Mouse (Mus musculus): ENCODE data around the gene Cnga2.
"Not testable (repeated sequence)": the region's sequence is repeated elsewhere in the genome, so short reads cannot be mapped to it uniquely, and the experiment has no call there.

The Cnga2 gene

DNA sequence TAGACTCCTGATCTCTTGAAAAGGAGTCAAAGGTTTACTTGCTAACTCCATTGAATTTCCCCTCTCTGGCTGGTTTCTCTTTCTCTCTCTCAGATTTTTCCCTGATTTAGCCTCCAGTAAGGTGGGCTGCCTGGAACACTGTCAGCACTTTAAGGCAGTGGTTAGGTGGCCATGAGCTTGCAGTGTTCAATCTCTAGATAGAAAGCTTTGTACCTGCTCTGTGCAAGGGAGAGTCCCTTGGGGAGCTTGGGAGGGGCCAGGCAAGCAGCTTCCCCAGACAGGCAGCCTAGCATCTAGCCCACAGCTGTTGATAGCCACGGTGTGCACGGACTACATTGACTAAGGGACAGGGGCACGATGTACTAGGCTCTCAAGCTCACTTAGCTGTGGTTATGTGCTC, at the start of gene Cnga2:
Gene Cnga2 (plus strand): TSS at position 301 of the 400 bp plus-strand sequence.
- in situ Hi-C loops (cut with MboI; ENCODE audit: low pct_unique_long_range_greater_than_20kb in 1 of 2, low sequenced_read_pairs in 2 of 2, unreplicated experiment in 1 of 2) = no loop called here

DNA sequence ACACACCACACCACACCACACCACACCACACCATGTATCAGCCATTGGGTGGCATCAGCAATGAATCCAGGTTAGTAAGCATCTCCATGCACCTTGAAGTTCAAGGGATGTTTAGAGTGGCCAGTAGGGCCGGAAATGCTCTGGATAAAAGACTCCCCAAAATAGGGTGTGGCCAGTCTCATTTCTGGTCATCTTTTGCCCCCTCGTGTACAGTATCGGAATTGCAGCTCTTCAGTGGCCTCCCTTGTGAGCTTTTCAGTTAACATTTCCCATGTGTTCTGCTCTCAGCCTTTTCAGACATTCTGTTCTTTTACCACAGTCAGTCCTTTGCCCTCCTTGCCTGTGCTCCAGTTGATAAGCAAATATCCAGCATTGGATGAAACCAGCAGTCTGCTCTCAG, 45.0 kb upstream of the Cnga2 start:
- in situ Hi-C loops (cut with MboI; ENCODE audit: low pct_unique_long_range_greater_than_20kb in 1 of 2, low sequenced_read_pairs in 2 of 2, unreplicated experiment in 1 of 2) = loop anchor here (5.0 to 25.0 kb wide), 3 partner anchors 162 to 299 kb away; partner anchors contain the start of gene Gpr50 (in 1 of the 2)

GRCm38 (mm10) chrX:71958366-71958765, 33.3 kb upstream of the Cnga2 start:
- in situ Hi-C loops (cut with MboI; ENCODE audit: low pct_unique_long_range_greater_than_20kb in 1 of 2, low sequenced_read_pairs in 2 of 2, unreplicated experiment in 1 of 2) = no loop called here

GRCm38 (mm10) chrX:71962073-71963051, 29.3 kb upstream of the Cnga2 start, which contains the start of gene Prrg3:
TSS of gene Prrg3 (plus strand) at chrX:71962624.
- in situ Hi-C loops (cut with MboI; ENCODE audit: low pct_unique_long_range_greater_than_20kb in 1 of 2, low sequenced_read_pairs in 2 of 2, unreplicated experiment in 1 of 2) = no loop called here

- in situ Hi-C loops (cut with MboI; ENCODE audit: low pct_unique_long_range_greater_than_20kb in 1 of 2, low sequenced_read_pairs in 2 of 2, unreplicated experiment in 1 of 2) = no loop called here
Observed at GRCm38 (mm10) chrX:71963275-71963912, 28.3 kb upstream of the Cnga2 start.

DNA sequence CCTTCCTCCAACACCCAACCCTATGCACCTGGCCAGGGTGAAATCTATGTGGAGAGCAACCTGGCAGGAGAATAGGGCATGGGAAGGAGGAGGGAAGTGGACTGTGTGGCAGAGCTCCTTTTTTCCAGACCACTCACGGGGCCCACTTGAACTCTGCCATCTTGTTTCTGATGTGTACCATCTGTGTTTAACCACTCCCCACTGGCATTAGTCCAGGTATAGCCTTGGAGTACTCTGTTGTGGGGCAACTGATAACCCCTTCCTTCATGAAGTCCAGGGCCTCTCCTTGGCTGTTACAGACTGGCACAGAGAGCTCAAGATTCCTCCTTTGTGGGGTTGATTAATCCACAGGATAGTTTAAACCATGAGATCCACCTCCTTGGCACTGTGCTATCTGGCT, 23.4 kb upstream of the Cnga2 start:
- in situ Hi-C loops (cut with MboI; ENCODE audit: low pct_unique_long_range_greater_than_20kb in 1 of 2, low sequenced_read_pairs in 2 of 2, unreplicated experiment in 1 of 2) = no loop called here

GRCm38 (mm10) chrX:71968816-71969215, 22.8 kb upstream of the Cnga2 start:
- in situ Hi-C loops (cut with MboI; ENCODE audit: low pct_unique_long_range_greater_than_20kb in 1 of 2, low sequenced_read_pairs in 2 of 2, unreplicated experiment in 1 of 2) = no loop called here

DNA sequence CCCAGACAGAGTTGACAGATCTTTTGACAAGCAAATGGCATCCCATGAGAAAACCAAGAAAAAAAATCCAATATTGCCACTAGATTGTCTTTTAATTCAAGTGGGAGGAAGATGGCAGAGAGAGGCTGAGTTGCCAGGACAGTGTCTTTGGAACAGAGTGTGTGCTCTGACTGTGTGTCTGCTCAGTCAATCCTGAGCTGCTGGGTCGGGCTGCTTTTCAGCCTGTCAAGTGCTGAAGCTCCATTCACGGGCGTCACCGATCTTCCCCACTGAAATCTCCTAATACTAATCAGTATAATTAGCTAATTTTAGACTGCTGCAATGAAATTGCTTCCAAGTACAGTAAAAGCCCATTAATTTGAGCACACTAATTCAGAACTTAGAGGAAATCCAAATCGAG, 20.3 kb upstream of the Cnga2 start:
- in situ Hi-C loops (cut with MboI; ENCODE audit: low pct_unique_long_range_greater_than_20kb in 1 of 2, low sequenced_read_pairs in 2 of 2, unreplicated experiment in 1 of 2) = no loop called here

- in situ Hi-C loops (cut with MboI; ENCODE audit: low pct_unique_long_range_greater_than_20kb in 1 of 2, low sequenced_read_pairs in 2 of 2, unreplicated experiment in 1 of 2) = no loop called here
Observed at GRCm38 (mm10) chrX:71972686-71973085, 19.0 kb upstream of the Cnga2 start, which contains the start of gene Fate1. TSS of gene Fate1 (plus strand) at chrX:71972986.

DNA sequence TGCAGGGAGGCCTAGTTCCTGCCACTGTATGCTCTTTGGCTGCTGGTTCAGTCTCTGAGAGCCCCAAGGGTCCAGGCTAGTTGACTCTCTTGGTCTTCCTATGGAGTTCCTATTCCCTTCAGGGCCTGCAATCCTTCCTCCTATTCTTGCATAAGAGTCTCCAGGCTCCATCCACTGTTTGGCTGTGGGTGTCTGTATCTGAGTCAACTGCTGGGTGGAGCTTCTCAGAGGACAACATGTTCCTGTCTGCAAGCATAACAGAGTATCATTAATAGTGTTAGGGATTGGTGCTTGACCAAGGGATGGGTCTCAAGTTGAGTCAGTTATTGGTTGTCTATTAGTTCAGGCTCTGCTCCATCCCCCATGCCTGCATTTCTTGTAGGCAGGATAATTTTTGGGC, 14.0 kb upstream of the Cnga2 start:
- in situ Hi-C loops (cut with MboI; ENCODE audit: low pct_unique_long_range_greater_than_20kb in 1 of 2, low sequenced_read_pairs in 2 of 2, unreplicated experiment in 1 of 2) = not testable (repeated sequence)

DNA sequence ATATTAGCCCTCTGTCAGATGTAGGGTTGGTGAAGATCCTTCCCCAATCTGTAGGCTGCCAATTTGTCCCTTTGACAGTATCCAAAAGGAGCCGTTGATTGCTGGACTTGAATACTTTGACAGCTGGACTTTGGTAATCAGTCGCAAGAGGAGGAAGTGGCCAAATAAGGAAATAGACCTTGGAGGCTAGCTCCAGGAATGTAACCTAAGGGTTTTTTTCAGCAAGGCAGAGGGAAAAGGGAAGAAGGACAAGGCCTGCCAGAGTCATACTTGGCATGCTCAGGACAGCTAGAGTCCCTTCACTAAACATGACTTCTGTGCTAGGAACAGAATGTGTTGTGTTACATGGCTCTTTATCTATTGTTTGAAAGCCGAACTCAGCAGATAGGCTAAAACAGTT, 11.2 kb upstream of the Cnga2 start:
- in situ Hi-C loops (cut with MboI; ENCODE audit: low pct_unique_long_range_greater_than_20kb in 1 of 2, low sequenced_read_pairs in 2 of 2, unreplicated experiment in 1 of 2) = no loop called here

- in situ Hi-C loops (cut with MboI; ENCODE audit: low pct_unique_long_range_greater_than_20kb in 1 of 2, low sequenced_read_pairs in 2 of 2, unreplicated experiment in 1 of 2) = no loop called here
Observed at GRCm38 (mm10) chrX:71981322-71981721, 10.3 kb upstream of the Cnga2 start.

GRCm38 (mm10) chrX:71983205-71983604, 8.4 kb upstream of the Cnga2 start:
- in situ Hi-C loops (cut with MboI; ENCODE audit: low pct_unique_long_range_greater_than_20kb in 1 of 2, low sequenced_read_pairs in 2 of 2, unreplicated experiment in 1 of 2) = no loop called here

DNA sequence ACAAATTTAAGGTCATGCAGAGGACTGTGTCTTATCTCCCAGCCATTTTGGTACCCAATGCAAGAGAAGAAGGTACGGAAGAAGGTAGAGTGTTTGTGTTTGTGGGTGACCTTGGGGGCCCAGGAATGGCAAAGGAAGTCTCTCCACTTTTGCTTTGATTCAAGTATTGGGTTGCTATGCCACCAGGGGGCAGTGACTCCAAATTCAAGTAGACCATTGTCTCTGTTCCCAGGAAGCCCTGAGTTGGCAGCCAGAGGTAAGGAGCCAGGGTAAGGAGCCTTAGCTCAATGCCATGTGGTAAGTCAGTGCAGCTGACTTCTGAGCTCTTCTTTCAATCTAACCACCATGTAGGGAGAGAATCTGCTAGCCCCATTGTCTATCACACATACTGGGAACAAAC, 7.9 kb upstream of the Cnga2 start:
- in situ Hi-C loops (cut with MboI; ENCODE audit: low pct_unique_long_range_greater_than_20kb in 1 of 2, low sequenced_read_pairs in 2 of 2, unreplicated experiment in 1 of 2) = no loop called here

DNA sequence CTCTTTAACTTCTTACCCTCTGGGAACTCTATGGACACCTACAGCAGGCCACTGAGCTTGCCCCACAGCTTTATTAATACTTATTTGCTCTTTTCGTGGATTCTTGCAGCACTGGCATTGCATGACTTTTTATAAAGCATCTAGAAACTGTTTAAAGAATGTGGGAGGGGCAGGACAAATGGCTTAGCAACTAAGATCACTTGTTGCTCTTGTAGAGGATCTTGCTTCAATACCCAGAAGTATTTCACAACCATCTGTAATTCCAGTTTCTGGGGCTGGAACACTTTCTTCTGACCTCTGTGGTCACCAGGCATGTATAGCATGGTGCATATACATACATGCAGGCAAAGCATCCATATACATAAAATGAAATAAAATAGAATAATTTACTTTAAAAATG, 4.3 kb downstream of the Cnga2 start:
- in situ Hi-C loops (cut with MboI; ENCODE audit: low pct_unique_long_range_greater_than_20kb in 1 of 2, low sequenced_read_pairs in 2 of 2, unreplicated experiment in 1 of 2) = no loop called here

GRCm38 (mm10) chrX:72009930-72010329, 18.3 kb downstream of the Cnga2 start:
- in situ Hi-C loops (cut with MboI; ENCODE audit: low pct_unique_long_range_greater_than_20kb in 1 of 2, low sequenced_read_pairs in 2 of 2, unreplicated experiment in 1 of 2) = loop anchor here (25.0 kb wide), 3 partner anchors 627 to 802 kb away; partner anchors contain the start of gene Gabra3 (in 1 of the 2)

GRCm38 (mm10) chrX:72012236-72012635, 20.6 kb downstream of the Cnga2 start:
- in situ Hi-C loops (cut with MboI; ENCODE audit: low pct_unique_long_range_greater_than_20kb in 1 of 2, low sequenced_read_pairs in 2 of 2, unreplicated experiment in 1 of 2) = loop anchor here (25.0 kb wide), 3 partner anchors 625 to 800 kb away; partner anchors contain the start of gene Gabra3 (in 1 of the 2)

DNA sequence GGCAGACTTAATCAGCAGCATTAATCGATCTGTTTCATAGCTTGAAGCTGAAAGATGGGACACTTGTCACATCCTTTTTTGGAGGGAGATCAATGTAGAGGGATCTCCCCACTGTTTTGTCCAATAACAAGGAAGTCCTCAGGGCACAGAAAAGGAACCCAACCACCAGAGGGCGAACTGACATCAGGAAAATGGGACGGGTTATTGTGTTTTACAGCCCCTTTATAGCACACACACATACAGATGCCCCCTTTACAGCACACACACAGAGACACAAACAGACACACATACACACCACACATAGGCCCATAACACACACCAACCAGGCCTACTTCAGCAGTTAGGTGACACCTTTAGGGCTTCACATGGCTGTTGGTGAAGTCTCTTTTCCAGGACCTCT, 21.2 kb downstream of the Cnga2 start:
- in situ Hi-C loops (cut with MboI; ENCODE audit: low pct_unique_long_range_greater_than_20kb in 1 of 2, low sequenced_read_pairs in 2 of 2, unreplicated experiment in 1 of 2) = loop anchor here (25.0 kb wide), 3 partner anchors 624 to 799 kb away; partner anchors contain the start of gene Gabra3 (in 1 of the 2)

DNA sequence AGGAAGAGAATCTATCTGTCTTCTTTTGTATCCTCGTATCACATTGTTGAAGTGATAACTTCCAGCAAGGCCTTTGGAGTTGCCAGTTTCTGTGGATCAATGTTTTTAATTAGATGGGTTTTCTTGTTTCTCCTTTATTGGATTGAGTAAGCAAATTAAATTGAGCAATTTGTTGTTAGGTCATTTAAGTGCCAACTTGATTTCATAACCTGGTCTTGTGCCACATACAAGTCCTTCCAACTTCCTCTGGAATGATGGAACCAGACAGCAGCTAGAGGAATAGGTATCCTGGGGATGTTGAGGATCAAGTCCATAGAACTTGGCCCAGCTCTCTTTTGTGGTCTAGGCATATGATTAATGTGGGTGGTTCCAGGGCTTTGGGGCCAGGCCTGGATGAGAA, 30.6 kb downstream of the Cnga2 start:
- in situ Hi-C loops (cut with MboI; ENCODE audit: low pct_unique_long_range_greater_than_20kb in 1 of 2, low sequenced_read_pairs in 2 of 2, unreplicated experiment in 1 of 2) = loop anchor here (25.0 kb wide), 3 partner anchors 615 to 790 kb away; partner anchors contain the start of gene Gabra3 (in 1 of the 2)

Measured in mouse embryonic stem cell (cell line).